Mouse (Mus musculus) left cerebral cortex, adult 11 months (tissue): Measurements from ENCODE around the gene Serinc2.

Experiments
- DNase-seq: peaks from one replicate; pipeline ENCODE4 v3.0.0; 2022; ENCODE audit warnings: low spot score

Gene Serinc2

DNA sequence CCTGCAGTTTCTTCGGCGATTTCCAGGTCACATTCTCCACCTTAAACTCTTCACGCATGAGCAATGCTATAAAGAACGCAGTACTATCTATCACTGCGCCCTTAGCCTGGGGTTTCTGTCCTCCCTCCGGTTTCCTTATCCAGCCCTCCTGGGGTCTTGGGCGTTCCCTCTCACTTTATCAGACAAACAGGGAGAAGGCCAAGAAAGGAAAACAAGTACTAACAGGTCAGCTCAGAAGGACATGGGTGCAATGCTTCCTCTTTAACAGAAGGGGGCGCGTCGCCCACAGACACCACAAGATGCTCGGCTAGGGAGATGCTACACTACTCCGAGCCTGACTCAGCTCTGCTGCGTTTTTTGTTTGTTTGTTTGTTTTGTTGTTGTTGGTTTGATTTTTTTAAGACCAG, 18.1 kb upstream of the Serinc2 start:
- no peak for DNase-seq

DNA sequence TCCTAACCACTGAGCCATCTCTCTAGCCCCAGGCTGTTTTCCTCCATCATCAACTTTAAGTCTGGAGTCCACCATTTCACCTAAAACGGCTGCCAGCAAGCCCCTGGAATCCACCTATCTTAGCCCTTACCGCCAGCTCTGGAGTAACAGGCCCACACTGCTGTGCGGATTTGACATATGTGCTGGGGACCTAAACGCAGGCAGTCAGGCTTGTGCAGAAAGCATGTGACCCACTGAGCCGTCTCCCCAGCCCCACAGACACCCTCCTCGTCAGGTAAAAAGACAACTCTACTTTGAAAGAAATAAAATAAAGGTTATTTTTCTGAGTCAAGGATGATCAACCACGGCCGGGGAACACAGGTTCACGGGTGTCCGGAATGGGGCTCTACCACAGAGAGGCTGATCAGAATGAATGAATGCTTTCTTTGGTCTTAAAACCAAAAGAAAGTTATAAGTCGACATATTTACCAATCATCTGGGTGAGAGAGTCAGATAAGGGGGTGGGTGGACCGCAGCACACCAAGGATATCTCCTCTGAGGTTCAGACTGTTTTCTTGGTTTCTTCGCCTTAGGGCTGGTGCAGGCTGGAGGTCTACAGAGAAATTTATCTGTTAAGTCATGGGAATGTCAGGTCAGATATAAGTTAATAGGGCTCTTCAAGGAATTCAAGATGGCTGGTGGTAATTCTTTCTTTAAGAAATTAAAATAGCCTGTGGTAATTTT, 17.4 kb upstream of the Serinc2 start:
- DNase-seq: no peak

DNA sequence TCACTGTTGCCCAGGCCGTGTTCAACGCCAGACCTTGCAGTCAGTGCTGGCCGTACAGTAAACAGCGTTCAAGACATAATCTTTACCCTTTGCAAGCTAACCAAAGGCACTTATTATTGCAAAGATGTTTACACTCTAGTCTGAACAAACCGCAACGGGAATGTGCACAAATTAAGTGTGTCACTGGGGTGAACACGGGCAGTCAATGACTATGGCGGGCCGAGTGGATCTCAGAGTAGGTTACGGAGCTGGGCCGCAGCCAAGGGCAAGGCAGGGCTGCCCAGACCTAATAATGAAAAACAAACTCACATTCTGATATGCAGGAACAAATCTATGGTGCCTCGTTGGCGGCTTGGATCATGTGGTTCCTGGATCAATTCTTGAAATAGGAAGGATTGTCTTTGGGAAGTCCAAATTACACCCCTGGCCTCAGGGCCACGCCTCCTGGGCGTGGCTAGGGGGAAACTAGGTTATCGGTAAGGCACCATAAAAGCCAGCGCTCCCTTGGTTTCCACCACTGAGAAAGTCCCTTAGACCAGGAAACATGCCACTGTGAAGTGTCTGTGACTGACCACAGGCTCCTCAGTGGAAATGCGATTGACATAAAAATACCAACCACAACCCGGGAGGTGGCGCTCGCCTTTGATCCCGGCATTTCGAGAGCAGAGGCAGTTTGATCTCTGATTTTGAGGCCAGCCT, 16.2 kb upstream of the Serinc2 start:
- DNase-seq: no peak

DNA sequence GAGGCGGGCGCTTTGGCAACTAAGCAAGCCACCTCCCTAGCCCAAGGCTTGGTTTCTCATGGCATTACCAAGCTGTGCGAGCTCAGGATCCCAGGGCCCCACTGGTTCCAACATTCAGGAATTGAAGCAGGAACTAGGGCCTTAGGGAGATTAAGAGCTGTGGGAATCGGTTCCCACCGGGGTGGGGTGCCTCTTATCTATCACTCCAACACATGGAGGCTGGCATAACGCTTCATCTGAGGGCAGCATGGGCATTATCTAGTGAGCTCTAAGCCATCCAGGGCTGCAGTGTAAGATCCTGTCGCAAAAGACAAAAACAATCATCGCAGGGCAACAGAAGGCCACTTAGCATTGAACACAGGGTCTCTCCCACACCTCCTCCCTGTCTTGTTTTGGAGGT, 15.5 kb upstream of the Serinc2 start:
- DNase-seq: no peak

DNA sequence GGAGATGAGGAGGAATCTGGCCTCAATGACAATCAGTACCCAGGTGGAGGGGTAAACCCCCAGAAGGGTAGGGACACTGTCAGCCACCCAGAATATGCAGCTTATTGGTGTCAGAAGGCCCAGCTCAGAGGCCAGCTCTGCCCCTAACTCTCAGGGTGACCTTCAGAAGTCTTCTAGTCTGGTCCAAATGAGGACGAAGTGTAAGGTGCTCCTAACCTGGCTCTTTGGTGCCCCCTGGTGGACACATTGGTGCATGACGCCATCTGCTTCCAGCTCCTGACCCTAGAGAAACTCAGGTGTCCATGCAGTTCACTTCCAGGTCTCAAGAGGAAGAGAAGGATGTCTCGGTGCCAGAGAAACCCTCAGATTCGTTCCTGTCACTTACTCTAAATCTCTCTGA, 13.3 kb upstream of the Serinc2 start:
- DNase-seq: peak; percentile 43

DNA sequence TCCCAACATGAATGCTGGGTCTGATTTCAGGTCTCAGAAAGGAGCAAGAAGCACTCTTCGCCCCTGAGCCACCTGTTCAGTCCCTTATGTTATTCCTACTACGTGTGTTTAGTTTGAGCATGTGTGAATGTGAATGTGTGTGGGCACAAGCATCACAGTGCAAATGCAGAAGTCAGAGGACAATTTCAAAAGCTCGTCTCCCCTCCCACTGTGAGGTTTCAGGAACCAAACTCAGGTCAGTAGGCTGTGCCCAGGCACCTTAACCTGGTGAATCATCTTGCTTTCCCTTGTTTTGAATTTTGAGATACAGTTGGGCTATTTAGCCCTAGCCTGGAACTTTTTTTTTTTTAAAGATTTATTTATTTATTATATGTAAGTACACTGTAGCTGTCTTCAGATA, 10.8 kb upstream of the Serinc2 start:
- no peak for DNase-seq

DNA sequence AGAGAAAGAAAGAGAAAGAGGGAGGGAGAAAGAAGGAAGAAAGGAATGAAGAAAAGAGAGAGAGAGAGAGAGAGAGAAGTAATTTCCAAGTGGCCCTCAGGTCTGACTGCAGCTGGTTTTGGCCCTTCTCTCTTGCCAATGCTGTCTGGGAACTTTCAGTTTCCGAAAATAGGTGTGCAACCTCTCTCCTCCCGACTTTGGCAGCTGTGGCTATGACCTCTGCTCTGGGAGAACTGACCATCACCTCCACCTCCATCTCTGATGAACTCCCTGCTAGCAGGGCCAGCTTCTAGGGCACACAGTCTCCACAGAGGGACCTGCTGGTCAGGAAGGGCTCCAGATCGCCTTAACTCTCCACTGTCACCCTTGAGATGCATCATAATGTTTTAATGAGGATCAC, 7.5 kb upstream of the Serinc2 start:
- no peak for DNase-seq

DNA sequence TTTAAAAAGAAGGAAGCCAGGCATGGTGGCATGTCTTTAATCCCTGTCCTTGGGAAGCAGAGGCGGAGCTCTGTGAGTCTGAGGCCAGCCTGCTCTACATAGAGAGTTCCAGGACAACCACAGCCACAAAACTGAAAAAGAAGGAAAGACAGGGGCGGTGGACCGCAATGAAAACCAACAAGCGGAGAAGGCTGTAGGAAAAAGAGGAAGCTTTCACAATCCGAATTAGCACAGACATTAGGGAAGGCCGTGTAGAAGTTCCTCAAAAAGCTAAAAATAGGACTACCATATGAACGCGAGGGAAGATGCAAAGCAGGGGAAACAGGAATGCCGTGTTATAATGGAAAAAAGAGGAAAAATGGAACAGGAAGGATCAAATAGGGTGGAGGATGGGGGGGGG, 4.8 kb upstream of the Serinc2 start:
- DNase-seq: no peak

DNA sequence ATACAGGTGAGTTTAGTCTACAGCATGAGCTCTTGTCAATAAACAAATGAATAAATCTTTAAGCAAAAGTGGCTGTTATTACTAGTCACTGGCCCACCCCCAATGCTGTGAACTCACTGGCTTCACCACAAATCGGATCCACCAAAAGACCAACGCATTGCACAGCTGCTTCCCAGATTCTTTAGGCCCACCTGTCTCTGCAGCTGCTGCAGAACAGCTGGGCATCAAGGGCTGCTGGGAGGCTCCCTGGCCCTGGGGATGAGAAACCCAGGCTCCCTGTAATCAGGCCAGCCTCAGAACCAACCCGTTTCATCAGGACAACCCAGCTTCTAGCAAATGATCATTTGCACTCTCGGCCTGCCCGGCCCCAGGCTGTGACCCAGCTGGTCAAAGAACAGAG, 3.9 kb upstream of the Serinc2 start:
- no peak for DNase-seq

DNA sequence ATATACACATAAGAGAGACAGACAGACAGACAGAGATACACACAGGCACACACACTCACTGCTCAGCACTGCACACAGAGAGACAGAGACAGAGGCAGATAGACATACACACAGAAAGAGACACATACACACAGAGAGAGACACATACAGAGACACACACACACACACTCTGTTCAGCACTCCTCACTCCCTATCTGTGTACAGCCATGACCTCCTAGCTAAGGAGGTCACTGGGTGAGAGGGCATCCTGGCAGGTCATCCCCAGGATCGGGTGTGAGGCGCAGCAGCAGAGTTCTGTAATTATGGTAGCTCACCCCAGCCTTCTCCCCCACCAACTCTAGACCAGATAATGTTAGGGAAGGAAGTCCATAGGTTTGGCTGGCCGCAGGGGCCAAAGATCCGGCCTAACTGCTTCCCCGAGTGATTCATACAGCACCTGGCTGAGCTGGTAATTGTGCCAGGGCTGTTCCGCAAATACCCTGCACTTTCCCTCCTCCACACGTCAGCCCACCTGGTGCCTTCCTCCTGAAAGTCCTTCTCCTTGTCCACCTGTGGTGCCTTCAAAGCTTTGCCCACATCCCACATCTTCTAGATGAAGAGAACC, 2.3 kb downstream of the Serinc2 start:
- DNase-seq: no peak

DNA sequence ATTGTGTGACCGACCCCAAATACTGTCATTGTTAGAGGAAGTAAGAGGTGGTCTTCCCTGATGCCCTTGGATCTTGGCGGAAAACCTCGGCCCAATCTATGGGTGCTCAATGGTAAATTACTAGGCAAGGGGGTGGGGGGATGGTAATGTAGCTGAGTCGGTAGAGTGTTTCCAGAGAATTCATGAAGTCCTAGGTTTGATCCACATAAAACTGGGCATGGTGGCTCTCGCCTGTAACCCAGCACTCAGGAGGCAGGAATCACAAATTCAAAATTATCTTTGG, 3.2 kb downstream of the Serinc2 start:
- no peak for DNase-seq

DNA sequence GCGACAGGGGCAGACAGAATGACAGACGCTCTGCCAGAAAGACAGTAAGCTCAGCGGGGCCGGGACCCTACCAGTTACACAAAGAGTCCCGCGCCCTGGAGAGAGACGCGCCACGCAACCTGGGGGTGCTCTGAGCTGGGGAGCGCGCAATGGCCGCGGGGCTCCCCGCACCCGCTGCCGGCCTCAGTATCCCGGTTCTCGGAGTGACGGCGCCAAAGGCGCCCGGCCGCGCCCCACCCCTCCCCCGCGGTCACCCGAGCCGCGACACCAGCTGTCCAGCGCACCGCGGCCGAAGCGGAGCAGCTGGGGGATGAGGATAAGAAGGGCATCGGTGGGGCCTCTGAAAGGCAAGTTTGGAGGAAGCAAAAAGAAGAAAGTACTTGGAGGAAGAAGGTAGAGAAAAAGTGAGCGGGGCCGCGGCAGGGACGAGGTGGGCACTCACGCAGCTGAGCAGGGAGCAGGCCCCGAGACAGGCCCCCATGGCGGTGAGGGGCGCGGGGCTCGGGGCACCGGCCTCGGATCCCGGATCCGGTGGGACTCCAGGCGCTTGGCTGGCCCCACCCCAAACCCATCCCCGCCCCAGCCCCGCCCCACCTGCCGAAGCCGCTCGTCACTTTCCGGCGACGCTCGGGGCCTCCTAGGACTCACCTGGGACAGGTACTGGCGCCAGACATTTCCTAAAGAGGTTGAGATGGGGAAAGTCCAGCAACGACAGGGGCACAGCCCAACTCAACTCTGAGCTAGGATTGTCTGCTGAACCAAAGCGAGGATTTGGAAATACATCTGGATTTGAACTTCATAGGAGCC, 3.8 kb downstream of the Serinc2 start:
- no peak for DNase-seq

DNA sequence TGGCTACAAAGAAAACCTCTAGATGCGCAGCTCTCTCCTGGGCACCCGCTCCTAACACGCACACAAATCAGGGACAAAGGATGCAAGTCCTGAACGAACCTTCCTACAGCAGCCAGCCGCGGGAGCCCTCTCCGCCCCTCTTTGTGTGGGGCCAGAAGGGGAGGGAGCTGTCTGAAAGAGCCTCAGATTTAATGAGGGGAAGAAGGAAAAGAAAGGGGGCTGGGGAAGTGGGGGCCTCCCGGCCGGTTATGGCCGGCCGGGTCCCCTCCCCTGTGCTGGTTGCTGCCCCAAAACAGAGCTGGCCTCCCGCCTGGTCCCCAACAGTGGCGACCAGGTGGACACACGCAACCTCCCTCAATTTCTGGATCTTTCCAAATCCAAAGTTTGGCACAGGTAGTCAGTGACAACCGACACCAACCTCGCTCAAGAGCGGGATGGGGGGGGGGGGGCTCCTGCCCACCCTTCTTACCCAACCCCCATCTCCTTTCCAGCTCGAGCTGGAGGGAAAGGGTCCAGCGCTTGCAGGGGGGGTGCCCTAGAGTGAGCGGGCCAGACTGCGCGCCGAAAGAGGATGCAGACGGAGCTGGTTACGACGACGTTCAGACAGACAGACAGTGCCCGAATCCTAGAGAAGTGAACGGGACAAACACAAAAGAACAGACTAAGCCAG, 4.5 kb downstream of the Serinc2 start:
- DNase-seq: no peak

DNA sequence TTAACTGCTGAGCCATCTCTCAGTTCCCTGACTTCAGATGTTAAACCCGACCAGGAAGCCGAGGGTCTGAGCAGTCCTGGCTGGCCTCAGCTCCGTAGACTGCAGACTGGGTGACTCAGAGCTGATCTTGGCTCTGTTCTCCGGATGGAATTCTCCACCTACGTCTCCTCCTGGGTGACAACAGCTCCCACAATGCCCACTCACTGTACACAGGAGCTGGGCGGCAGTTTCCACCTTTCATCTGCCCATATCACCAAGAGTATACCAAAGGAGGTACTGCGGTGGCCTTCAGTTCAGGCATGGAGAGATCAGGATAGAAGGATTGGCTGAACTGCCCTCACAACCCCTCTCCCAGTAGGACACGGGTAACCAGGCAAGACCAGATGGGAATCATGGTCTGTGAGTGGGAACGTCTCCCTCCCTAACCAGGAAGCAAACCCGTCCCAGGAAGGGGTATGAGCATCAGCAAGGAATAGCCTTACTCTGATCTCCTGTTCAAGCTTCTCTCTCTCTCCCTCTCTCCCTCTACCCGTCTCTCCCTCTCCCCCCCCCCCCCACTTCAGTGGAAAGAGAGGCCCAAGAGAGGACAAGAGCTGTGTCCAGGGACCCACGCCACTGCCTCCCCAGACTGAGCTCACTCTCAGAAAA, 5.2 kb downstream of the Serinc2 start:
- DNase-seq: peak; percentile 29

DNA sequence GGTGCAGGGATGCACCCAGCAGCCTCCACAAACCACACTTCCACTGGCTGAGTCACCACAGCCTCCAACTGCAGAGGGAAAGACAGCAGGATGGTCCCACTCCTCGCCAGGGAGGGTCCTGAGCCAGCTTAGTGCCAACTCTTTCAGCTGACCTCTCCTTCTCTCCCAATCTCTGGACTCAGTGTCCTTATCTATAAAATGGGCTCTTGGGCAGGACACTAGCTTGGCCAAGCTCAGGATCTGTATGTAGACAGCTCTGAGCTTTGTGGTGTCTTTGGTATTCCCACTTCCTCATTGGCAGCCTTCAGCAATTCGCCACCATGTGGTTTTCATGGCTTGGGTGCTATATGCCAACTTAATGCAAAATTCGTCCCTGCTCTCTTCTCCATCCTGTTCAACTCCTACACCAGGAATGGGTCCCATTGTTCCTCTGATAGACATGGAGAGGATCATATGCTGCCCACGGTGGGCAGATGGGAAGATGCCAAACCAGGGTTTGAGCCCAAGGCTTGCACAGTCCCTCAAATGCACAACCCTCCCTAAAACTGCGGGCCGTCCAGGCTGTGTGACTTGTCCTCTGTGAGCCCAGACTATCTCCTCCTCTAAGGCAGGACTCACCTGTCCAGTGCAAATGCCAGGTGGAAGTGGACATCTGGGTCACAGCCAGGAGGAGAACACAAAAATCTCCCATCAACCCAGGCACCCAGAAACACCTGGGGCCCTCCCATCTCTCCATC, 8.2 kb downstream of the Serinc2 start:
- DNase-seq: no peak

DNA sequence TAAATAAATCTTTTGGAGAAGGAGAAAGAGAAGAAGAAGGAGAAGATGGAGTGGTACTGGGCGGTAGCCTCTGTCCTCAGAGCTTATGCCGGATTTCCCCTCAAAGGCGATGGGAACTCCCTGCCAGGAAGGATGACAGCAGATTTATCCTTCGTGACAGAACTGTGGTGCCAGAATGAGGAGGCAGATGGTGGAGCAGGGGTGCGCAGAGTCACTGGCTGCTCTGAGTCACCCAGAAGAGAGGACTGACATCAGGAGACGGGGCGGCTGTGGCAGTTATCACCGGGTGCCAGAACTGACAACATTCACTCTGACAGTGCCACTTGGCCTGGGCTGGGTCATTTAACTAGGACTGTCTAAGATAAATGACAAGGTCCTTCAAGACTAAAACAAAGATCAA, 8.9 kb downstream of the Serinc2 start:
- DNase-seq: peak; percentile 70

DNA sequence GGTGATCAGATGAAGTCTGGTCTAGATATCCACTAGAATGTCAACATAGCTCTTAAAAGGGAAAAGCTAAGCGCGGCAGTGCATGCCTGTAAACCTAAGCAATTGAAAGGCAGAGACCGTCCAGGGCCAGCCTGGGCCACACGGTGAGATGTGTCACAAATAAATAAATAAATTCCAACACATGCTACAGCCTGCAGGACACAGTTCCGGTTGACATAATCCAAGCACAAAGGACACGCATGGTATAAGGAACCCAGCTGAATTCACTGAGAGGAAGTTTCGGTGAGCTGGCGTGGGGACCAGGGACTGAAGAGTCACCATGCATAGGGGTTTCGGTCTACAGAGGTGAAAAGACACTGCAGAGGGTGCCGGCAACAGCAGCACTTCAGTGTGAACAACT, 10.3 kb downstream of the Serinc2 start:
- no peak for DNase-seq

DNA sequence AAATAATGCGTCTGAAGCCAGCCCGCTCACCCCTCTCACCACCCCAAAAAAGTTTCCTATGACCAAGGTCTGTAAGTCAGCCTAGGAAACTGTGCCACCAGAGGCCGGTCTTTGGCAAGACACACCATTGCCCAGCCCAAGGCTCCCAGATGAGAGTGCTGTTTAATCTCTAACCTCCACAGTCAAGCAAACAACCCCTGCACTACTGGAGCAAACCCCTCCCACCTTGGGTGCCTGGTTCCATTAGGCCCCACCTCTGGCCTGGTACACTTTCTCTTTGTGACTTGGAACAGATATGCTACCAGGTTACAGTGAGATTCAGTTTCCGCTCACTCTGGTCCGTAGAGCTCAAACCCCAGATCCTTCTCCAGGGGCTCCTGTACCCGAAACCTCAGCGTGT, 11.9 kb downstream of the Serinc2 start:
- DNase-seq: no peak

DNA sequence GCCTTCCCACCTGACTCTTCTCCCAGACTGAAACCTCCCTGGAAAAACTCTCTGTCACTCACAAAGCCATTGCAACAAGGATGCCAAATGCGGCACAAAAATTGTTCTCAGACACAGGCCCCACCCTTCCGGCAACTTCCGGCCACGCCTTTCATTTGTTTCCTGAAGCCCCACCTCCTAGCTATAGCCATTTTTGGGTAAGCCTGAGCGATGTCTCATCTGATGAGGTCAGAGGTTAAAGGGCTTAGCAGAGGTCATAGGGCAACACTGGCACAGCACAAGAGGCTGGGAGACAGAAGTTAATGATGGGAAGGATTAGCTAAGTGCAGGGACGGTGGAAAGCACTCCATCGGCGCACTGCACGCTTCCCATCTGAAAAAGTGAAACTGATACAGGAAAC, 12.4 kb downstream of the Serinc2 start:
- DNase-seq: no peak

DNA sequence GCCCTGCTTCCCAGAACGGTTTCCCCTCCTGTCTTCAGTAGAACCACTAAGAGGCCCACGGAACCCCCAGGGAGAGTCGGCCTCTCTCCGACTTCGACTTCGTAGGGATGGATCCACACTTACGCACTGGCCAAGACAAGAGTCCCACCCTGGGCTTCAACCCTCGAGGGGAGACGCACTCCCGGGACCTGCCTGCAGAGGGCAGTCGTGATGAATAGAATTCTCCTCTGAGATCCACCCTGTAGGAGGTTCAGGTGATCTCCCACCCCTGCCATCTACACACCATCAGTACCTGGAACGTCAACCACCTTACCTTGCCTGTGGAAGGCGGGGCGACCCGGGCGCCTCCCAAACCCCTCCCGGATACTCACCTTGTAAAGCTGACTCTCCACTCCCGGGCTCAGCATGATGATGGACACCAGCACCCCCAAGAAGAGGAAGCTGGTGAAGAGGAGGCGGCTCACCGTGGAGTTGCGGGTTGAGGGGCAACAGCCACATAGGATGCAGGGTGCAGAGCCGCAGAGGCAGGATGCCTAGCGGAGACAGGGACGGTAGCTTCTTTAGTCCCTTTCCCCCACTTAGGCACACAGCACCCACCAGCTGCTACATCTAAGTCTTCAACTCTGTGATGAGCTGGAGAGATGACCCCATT, 14.2 kb downstream of the Serinc2 start:
- peak; percentile 25 for DNase-seq

DNA sequence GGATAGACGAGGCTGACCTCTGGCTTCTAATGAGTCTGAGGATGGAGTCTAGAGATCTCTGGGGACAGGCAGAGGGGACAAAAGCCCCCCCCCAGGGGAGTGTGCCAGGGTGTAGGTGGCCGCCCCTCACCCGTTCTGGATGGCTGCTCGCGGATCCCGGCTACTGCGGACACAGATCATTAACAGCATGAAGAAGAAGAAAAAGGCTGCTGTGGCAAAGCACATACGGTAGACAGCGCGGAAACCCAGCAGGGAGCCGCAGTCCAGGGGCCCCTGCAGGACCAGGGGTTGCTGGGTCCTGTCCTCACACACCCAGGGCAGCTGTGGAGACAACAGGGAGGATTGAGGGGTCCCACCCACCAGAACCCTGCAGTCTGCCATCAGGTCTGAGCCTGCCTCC, 14.9 kb downstream of the Serinc2 start:
- no peak for DNase-seq
